Mouse (Mus musculus): ENCODE data around the gene Fgf12.

DNA sequence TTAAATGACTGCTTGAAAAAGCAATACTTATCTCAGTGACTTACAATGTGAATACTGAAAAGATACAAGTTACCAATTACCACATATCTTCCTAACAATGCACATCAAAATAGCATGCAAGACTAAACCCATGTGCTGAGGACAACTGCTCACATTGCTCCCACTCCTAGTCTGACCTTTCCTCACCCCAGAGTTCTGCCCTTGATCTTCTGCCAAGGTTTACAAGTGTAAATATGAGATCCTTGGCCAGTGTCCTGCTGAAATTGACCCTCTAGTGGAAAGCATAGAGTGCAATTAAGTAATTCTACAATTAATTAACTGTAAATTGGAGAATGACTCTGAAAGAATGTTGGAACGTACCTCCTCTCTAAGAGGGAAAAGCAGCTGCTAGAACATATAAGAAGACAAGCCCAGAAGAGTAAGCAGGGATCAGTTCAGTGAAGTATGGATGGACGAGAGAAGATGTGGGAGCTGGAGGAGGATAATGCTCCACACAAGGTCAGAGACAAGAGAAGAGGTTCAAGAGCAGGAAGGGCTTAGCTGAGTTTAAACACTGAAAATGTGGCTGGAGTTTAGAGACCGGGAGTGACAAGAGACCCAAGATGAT lies 333.1 kb downstream of the Fgf12 start:
- TF ChIP-seq CTCF (IDR thresholded peaks at IDR 0.05; ENCODE audit: control insufficient read depth, insufficient read depth, insufficient read length) (no peak), USF1 (IDR thresholded peaks at IDR 0.05; ENCODE audit: low read depth) (no peak), MAX (IDR thresholded peaks at IDR 0.05) (no peak), MYOG (IDR thresholded peaks at IDR 0.05; ENCODE audit: control insufficient read depth, extremely low read depth, insufficient read length) (no peak), CEBPB (IDR thresholded peaks at IDR 0.05; ENCODE audit: low read depth) (no peak), FOSL1 (IDR thresholded peaks at IDR 0.05; ENCODE audit: insufficient read depth, low read length, poor library complexity, severe bottlenecking) (no peak)

Data from C2C12 (cell line).